Mouse (Mus musculus) CH12.LX (cell line): ENCODE measurements around the gene Gpr179. TPM values are rescaled to one million over a fixed set of nuclear protein-coding genes. Genes with fewer than 3 reads are reported as not detected.

Source experiments
- DNase-seq: peaks from one replicate; pipeline ENCODE4 v3.0.0-alpha.2; 2013; ENCODE audit errors: extremely low read depth
- H3K27ac ChIP-seq: 2 replicates; pipeline ENCODE4 v1.5.1; 2012; ENCODE audit warnings: low read depth, mild to moderate bottlenecking, control low read depth, moderate library complexity; ENCODE audit not compliant: insufficient read depth
- H3K27me3 ChIP-seq: replicated peaks from 2 replicates; pipeline ENCODE3; 2012; ENCODE audit warnings: inconsistent platforms
- H3K36me3 ChIP-seq, 2 experiments: replicated peaks in 1 of 2; 2 replicates each; pipeline versions ENCODE3 to v1.6.1; 2012; ENCODE audit warnings: inconsistent platforms in 1 of 2, low read length in 1 of 2, mild to moderate bottlenecking in 1 of 2, mixed read lengths in 1 of 2, moderate library complexity in 1 of 2; ENCODE audit not compliant: control insufficient read depth in 1 of 2, insufficient read depth in 1 of 2
- H3K4me1 ChIP-seq, 2 experiments: 2 replicates each; pipeline ENCODE4 v1.6.1; 2012; ENCODE audit warnings: inconsistent platforms in 1 of 2, moderate library complexity in 1 of 2; ENCODE audit not compliant: insufficient read depth in 2 of 2, control insufficient read depth in 1 of 2
- H3K4me2 ChIP-seq: 2 replicates; pipeline ENCODE4 v1.6.1; 2012; ENCODE audit warnings: low read depth, mild to moderate bottlenecking, control low read depth; ENCODE audit not compliant: poor library complexity, insufficient read depth, severe bottlenecking
- H3K4me3 ChIP-seq, 3 experiments: fragments of 150-350 bp in 1 of 3; sonication (generic) in 1 of 3; replicated peaks in 1 of 3; 2 replicates each; pipeline versions ENCODE3 to v1.5.1; 2011 to 2012; ENCODE audit warnings: low read depth in 2 of 3, low read length in 2 of 3, mild to moderate bottlenecking in 2 of 3, moderate library complexity in 2 of 3, control low read depth in 1 of 3, improper control_type of control experiment in 1 of 3, inconsistent platforms in 1 of 3, mixed read lengths in 1 of 3; ENCODE audit not compliant: poor library complexity in 1 of 3
- H3K79me2 ChIP-seq: replicated peaks from 2 replicates; pipeline ENCODE4 v1.6.1; 2012; ENCODE audit warnings: mild to moderate bottlenecking, moderate library complexity; ENCODE audit not compliant: control insufficient read depth, poor library complexity, insufficient read depth, severe bottlenecking; ENCODE audit errors: extremely low read depth
- H3K9ac ChIP-seq: 2 replicates; pipeline ENCODE4 v1.6.1; 2012; ENCODE audit warnings: low read depth, mild to moderate bottlenecking, control low read depth, moderate library complexity; ENCODE audit not compliant: insufficient read depth
- H3K9me3 ChIP-seq: replicated peaks from 2 replicates; pipeline ENCODE3; 2012; ENCODE audit warnings: low read length, inconsistent platforms, mixed read lengths
- BHLHE40 ChIP-seq: IDR thresholded peaks from 2 replicates; pipeline ENCODE4 v1.6.1; 2011; ENCODE audit warnings: mild to moderate bottlenecking, low read depth, low read length, improper control_type of control experiment
- EP300 ChIP-seq: IDR thresholded peaks from 2 replicates; pipeline ENCODE4 v1.6.1; 2011; ENCODE audit warnings: low read length, improper control_type of control experiment
- ETS1 ChIP-seq: conservative IDR thresholded peaks from 2 replicates; pipeline ENCODE4 v1.6.1; 2012; ENCODE audit warnings: low read depth, mild to moderate bottlenecking, inconsistent platforms, low read length, improper control_type of control experiment, moderate library complexity
- IRF4 ChIP-seq: IDR thresholded peaks from 2 replicates; pipeline ENCODE4 v1.6.1; 2014; ENCODE audit warnings: low read depth, mild to moderate bottlenecking, inconsistent platforms, low read length, improper control_type of control experiment
- JUN ChIP-seq: IDR thresholded peaks from 2 replicates; pipeline ENCODE4 v1.6.1; 2011; ENCODE audit warnings: low read depth, mild to moderate bottlenecking, low read length, improper control_type of control experiment, moderate library complexity; ENCODE audit not compliant: insufficient read depth
- MAX ChIP-seq: IDR thresholded peaks from 2 replicates; pipeline ENCODE4 v1.6.1; 2011; ENCODE audit warnings: low read length, improper control_type of control experiment
- MEF2A ChIP-seq: IDR thresholded peaks from 2 replicates; pipeline ENCODE4 v1.6.1; 2014; ENCODE audit warnings: low read depth, mild to moderate bottlenecking, inconsistent platforms, low read length, improper control_type of control experiment, borderline replicate concordance
- MYC ChIP-seq: IDR thresholded peaks from 2 replicates; pipeline ENCODE4 v1.6.1; 2011; ENCODE audit warnings: low read depth, mild to moderate bottlenecking, improper control_type of control experiment, low read length
- POLR2AphosphoS2 ChIP-seq: IDR thresholded peaks from 2 replicates; pipeline ENCODE4 v1.6.1; 2011; ENCODE audit warnings: low read depth, low read length, improper control_type of control experiment
- RCOR1 ChIP-seq: conservative IDR thresholded peaks from 2 replicates; pipeline ENCODE4 v1.6.1; 2012; ENCODE audit warnings: low read depth, mild to moderate bottlenecking, inconsistent platforms, low read length, improper control_type of control experiment
- UBTF ChIP-seq: IDR thresholded peaks from 2 replicates; pipeline ENCODE4 v1.6.1; 2012; ENCODE audit warnings: low read depth, mild to moderate bottlenecking, inconsistent platforms, low read length, improper control_type of control experiment, moderate library complexity
- USF1 ChIP-seq: IDR thresholded peaks from 2 replicates; pipeline ENCODE4 v1.6.1; 2014; ENCODE audit warnings: low read depth, mild to moderate bottlenecking, inconsistent platforms, low read length, improper control_type of control experiment
- dilution Hi-C: fragments of 300-500 bp; cut with MboI; formaldehyde crosslinking; loops from 2 replicates; pipeline ENCODE4 v1.14.3; 2020; ENCODE audit warnings: low sequenced_read_pairs; ENCODE audit not compliant: extremely low pct_unique_long_range_greater_than_20kb, extremely low pct_ligation_motif_present
- in situ Hi-C: fragments of 300-500 bp; cut with MboI; formaldehyde crosslinking; loops from 3 replicates; pipeline ENCODE4 v1.14.3; 2019; ENCODE audit warnings: low sequenced_read_pairs, low pct_ligation_motif_present, low pct_unique_long_range_greater_than_20kb, mixed read lengths
- polyA plus RNA-seq: library from polyadenylated mRNA; unstranded; fragments of >175 nt; gene quantifications from 2 replicates; pipeline ENCODE4 v1.2.1, GENCODE M21; 2012; ENCODE audit warnings: low read depth; ENCODE audit not compliant: insufficient read length
- total RNA-seq, 2 experiments: library from RNA; depleted of rRNA; stranded (reverse); fragments of 300-350 nt in 1 of 2; fragments of >200 nt in 1 of 2; gene quantifications; 2 replicates each; pipeline ENCODE4 v1.2.3; 2012 to 2014

Gpr179 gene
- total and polyA plus RNA-seq, 3 experiments = 0.03 to 0.08 TPM; not detected in 1

DNA sequence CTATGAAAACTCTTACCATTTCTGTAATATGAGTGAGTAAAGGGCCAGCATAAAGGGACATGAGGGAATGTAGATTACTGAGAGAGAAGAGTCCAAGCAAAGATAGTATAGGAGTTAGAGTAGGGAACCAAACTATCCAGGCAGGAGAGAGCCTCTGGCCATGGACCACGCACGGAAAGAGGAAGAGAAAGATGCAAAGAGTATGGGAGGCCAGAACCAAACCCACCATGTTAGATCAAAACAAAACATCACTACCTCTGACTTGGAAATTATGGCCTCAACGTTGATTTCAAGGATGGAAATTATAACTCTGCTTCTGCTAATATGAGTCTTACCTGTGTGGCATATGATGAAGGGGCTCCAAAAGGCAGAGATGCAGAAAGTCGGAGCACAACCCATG is 67.0 kb downstream of the Gpr179 start:
- dilution Hi-C loops = no loop called here
- TF ChIP-seq RCOR1 = peak; percentile 19; the same call in 1 of the 2 replicates
- peak; percentile 36; the same call in 1 of the 2 replicates for TF ChIP-seq MEF2A
- TF ChIP-seq ETS1 = peak; percentile 34; the same call in 1 of the 2 replicates
- TF ChIP-seq EP300 = peak; percentile 84
- peak; percentile 84 for TF ChIP-seq IRF4
- TF ChIP-seq POLR2AphosphoS2 = no peak
- peak; percentile 29; the same call in 1 of the 2 replicates for TF ChIP-seq JUN
- 0 out of 2 replicates have a peak, but pooled peaks have one; percentile 51 for TF ChIP-seq MYC
- peak; percentile 38; the same call in 1 of the 2 replicates for TF ChIP-seq MAX
- TF ChIP-seq UBTF = no peak

GRCm38 (mm10) chr11:97282179-97282578 is 69.7 kb downstream of the Gpr179 start:
- Histone ChIP-seq H3K27ac (no peak overlapping the region), H3K4me3 (no peak overlapping the region), H3K4me1 (peaks cover 17 to 46% of the 10 kb centered on the region in 2 experiments), H3K79me2 (peaks cover 32% of the 10 kb centered on the region), H3K9ac (no peak overlapping the region), H3K36me3 (no peaks in the 10 kb centered on the region), H3K27me3 (no peaks in the 10 kb centered on the region), H3K9me3 (no peaks in the 10 kb centered on the region), H3K4me2 (no peak overlapping the region)
- no peak for DNase-seq
- TF ChIP-seq BHLHE40 = no peak
- TF ChIP-seq POLR2AphosphoS2 = no peak
- no peak for TF ChIP-seq USF1
- dilution Hi-C loops = no loop called here
- in situ Hi-C loops = no loop called here

More for the DNA sequence above, 67.0 kb downstream of the Gpr179 start:
- Histone ChIP-seq H3K79me2 (peaks cover 5% of the 10 kb centered on the region), H3K27me3 (no peaks in the 10 kb centered on the region), H3K27ac (0 out of 2 replicates have a peak overlapping the region, but pooled peaks have one; percentile 24), H3K36me3 (no peaks in the 10 kb centered on the region), H3K4me3 (no peak overlapping the region), H3K9me3 (no peaks in the 10 kb centered on the region), H3K9ac (no peak overlapping the region), H3K4me1 (peaks cover 12 to 30% of the 10 kb centered on the region in 2 experiments), H3K4me2 (peak overlapping the region; percentile 25; the same call in 1 of the 2 replicates)
- DNase-seq = peak; percentile 56
- in situ Hi-C loops = no loop called here

Other genes with a start within 250 kb of the Gpr179 start
- 0.08 TPM in 2 replicates for gene Tbx21, start 236.7 kb downstream of the Gpr179 start, total RNA-seq (2012; rRNA removed)
- not detected in 2 replicates for gene Tbx21, start 236.7 kb downstream of the Gpr179 start, total RNA-seq (2014; rRNA removed)
- gene Tbx21, start 236.7 kb downstream of the Gpr179 start, polyA plus RNA-seq = 0.09 TPM in 1 of 2 replicates, not detected in the other
- gene Tbkbp1, start 200.6 kb downstream of the Gpr179 start, total RNA-seq (2012; rRNA removed) = 2.1 and 3.1 TPM in 2 replicates
- 0.44 and 1.2 TPM in 2 replicates for gene Tbkbp1, start 200.6 kb downstream of the Gpr179 start, total RNA-seq (2014; rRNA removed)
- gene Tbkbp1, start 200.6 kb downstream of the Gpr179 start, polyA plus RNA-seq = 5.2 and 5.7 TPM in 2 replicates
- 194 and 264 TPM in 2 replicates for gene Kpnb1, start 164.2 kb downstream of the Gpr179 start, total RNA-seq (2012; rRNA removed)
- 234 and 260 TPM in 2 replicates for gene Kpnb1, start 164.2 kb downstream of the Gpr179 start, total RNA-seq (2014; rRNA removed)
- 411 and 465 TPM in 2 replicates for gene Kpnb1, start 164.2 kb downstream of the Gpr179 start, polyA plus RNA-seq
- gene Npepps, start 71.4 kb downstream of the Gpr179 start, total RNA-seq (2012; rRNA removed) = 37.6 and 42.5 TPM in 2 replicates
- gene Npepps, start 71.4 kb downstream of the Gpr179 start, total RNA-seq (2014; rRNA removed) = 29.8 and 33.8 TPM in 2 replicates
- 50.8 and 56.3 TPM in 2 replicates for gene Npepps, start 71.4 kb downstream of the Gpr179 start, polyA plus RNA-seq
- 101 and 106 TPM in 2 replicates for gene Mrpl45, start 36.4 kb downstream of the Gpr179 start, total RNA-seq (2012; rRNA removed)
- 153 and 158 TPM in 2 replicates for gene Mrpl45, start 36.4 kb downstream of the Gpr179 start, total RNA-seq (2014; rRNA removed)
- gene Mrpl45, start 36.4 kb downstream of the Gpr179 start, polyA plus RNA-seq = 123 and 124 TPM in 2 replicates
- 17.0 and 17.4 TPM in 2 replicates for gene Socs7, start 10.5 kb upstream of the Gpr179 start, total RNA-seq (2012; rRNA removed)
- 10.2 and 11.9 TPM in 2 replicates for gene Socs7, start 10.5 kb upstream of the Gpr179 start, total RNA-seq (2014; rRNA removed)
- gene Socs7, start 10.5 kb upstream of the Gpr179 start, polyA plus RNA-seq = 14.2 and 15.1 TPM in 2 replicates
- gene Arhgap23, start 63.5 kb upstream of the Gpr179 start, total RNA-seq (2012; rRNA removed) = 2.1 and 4.2 TPM in 2 replicates
- 0.89 and 1.2 TPM in 2 replicates for gene Arhgap23, start 63.5 kb upstream of the Gpr179 start, total RNA-seq (2014; rRNA removed)
- 4.9 and 5.6 TPM in 2 replicates for gene Arhgap23, start 63.5 kb upstream of the Gpr179 start, polyA plus RNA-seq
- gene 4933428G20Rik, start 148.3 kb upstream of the Gpr179 start, total RNA-seq (2012; rRNA removed) = 0.17 TPM in 1 of 2 replicates, not detected in the other
- gene 4933428G20Rik, start 148.3 kb upstream of the Gpr179 start, total RNA-seq (2014; rRNA removed) = not detected in 2 replicates
- 0.30 and 0.50 TPM in 2 replicates for gene 4933428G20Rik, start 148.3 kb upstream of the Gpr179 start, polyA plus RNA-seq
- gene Srcin1, start 224.1 kb upstream of the Gpr179 start, total RNA-seq (2012; rRNA removed) = 0.08 TPM in 2 replicates
- gene Srcin1, start 224.1 kb upstream of the Gpr179 start, total RNA-seq (2014; rRNA removed) = not detected in 2 replicates
- gene Srcin1, start 224.1 kb upstream of the Gpr179 start, polyA plus RNA-seq = 0.09 and 0.12 TPM in 2 replicates